Mouse (Mus musculus) intestine, embryonic 14.5 days (tissue): ENCODE results near the gene Pecr. TPM values are rescaled to one million over a fixed set of nuclear protein-coding genes. Genes with fewer than 3 reads are reported as not detected.

Source experiments
- ATAC-seq: fragments of 200-750 bp; cut with Nextera tagmentation; replicated peaks from 2 replicates; pipeline ENCODE4 v1.8.0; 2017; ENCODE audit warnings: low read depth, moderate number of reproducible peaks, moderate TSS enrichment, moderate library complexity; ENCODE audit not compliant: low FRiP score, low TSS enrichment
- DNase-seq: peaks from one replicate; pipeline ENCODE4 v3.0.0-alpha.2; 2018; ENCODE audit warnings: low spot score
- H3K27ac ChIP-seq: fragments of 300-500 bp; sonication (generic); 2 replicates; pipeline ENCODE4 v1.5.1; 2014; ENCODE audit warnings: low read depth, mild to moderate bottlenecking, control low read depth
- H3K27me3 ChIP-seq: fragments of 300-500 bp; sonication (generic); replicated peaks from 2 replicates; pipeline ENCODE4 v1.6.1; 2014; ENCODE audit warnings: low read length, control low read depth; ENCODE audit not compliant: control insufficient read depth, insufficient read depth
- H3K36me3 ChIP-seq: fragments of 300-500 bp; sonication (generic); 2 replicates; pipeline ENCODE4 v1.6.1; 2014; ENCODE audit warnings: low read length, control low read depth; ENCODE audit not compliant: control insufficient read depth, insufficient read depth
- H3K4me1 ChIP-seq: fragments of 300-500 bp; sonication (generic); replicated peaks from 2 replicates; pipeline ENCODE4 v1.6.1; 2014; ENCODE audit warnings: low read length, control low read depth, mixed read lengths; ENCODE audit not compliant: control insufficient read depth, insufficient read depth
- H3K4me2 ChIP-seq: fragments of 300-500 bp; sonication (generic); 2 replicates; pipeline ENCODE4 v1.6.1; 2014; ENCODE audit warnings: low read length
- H3K4me3 ChIP-seq: fragments of 300-500 bp; sonication (generic); 2 replicates; pipeline ENCODE4 v1.5.1; 2014; ENCODE audit warnings: low read depth, low read length, control low read depth, mixed read lengths
- H3K9ac ChIP-seq: fragments of 300-500 bp; sonication (generic); 2 replicates; pipeline ENCODE4 v1.6.1; 2014; ENCODE audit warnings: mild to moderate bottlenecking, low read length
- H3K9me3 ChIP-seq: fragments of 300-500 bp; sonication (generic); 2 replicates; pipeline ENCODE4 v1.6.1; 2016; ENCODE audit warnings: low read length, control low read depth; ENCODE audit not compliant: control insufficient read depth
- WGBS: fragments of 180-500 bp; shearing (Covaris S2); extraction: QIAGEN DNeasy Blood & Tissue Kit; methylation state at CpG from one replicate; pipeline ENCODE4 v1.1.7; 2014; 5-methylcytosine and 5-hydroxymethylcytosine counted together
- polyA plus RNA-seq: library from polyadenylated mRNA; unstranded; fragments of >200 nt; fragmentation: Nextera tagmentation; extraction: Ambion mirVana; gene quantifications from 2 replicates; pipeline ENCODE4 v1.2.1, GENCODE M21; 2014

Gene Pecr
- polyA plus RNA-seq, 1 experiment from 2014 or later, result 46.1 TPM

DNA sequence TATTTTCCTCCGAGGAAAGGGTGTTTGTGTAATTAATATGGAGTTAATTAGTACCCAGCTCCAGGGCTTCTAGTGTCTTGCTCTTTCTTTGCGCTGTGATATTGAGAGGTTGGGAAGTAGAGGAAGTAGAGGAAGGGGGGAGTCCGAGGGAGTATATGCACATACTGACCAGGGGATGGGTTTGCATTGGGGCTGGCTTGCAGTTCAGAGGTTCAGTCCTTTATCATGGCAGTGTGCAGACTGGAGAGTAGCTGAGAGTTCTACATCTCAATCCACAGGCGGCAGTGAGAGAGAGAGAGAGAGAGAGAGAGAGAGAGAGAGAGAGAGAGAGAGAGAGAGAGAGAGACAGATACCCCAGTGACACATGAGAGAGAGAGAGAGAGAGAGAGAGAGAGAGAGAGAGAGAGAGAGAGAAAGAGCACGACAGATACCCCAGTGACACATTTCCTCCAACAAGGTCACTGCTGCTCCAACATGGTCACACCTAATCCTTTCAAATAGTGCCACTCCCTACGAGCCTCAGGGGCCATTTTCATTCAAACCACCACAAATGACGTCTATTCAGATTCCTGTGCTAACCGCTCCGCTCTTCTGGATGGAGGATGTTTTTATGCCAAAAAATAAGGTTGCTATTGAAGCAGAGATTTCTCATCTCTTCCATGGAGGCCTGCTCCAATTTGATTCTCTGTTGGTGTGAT is 28.7 kb upstream of the Pecr start:
- Histone ChIP-seq H3K36me3 (peaks cover 38% of the 10 kb centered on the region), H3K9ac (no peak overlapping the region), H3K27ac (no peak overlapping the region), H3K4me2 (no peak overlapping the region), H3K4me3 (no peak overlapping the region), H3K4me1 (0 out of 2 replicates have a peak, but pooled peaks cover 5% of the 10 kb centered on the region), H3K27me3 (no peaks in the 10 kb centered on the region), H3K9me3 (no peaks in the 10 kb centered on the region)
- ATAC-seq, result no peak
- no peak for DNase-seq
- 89% methylated on average over 9 of the region's 9 CpGs for WGBS

DNA sequence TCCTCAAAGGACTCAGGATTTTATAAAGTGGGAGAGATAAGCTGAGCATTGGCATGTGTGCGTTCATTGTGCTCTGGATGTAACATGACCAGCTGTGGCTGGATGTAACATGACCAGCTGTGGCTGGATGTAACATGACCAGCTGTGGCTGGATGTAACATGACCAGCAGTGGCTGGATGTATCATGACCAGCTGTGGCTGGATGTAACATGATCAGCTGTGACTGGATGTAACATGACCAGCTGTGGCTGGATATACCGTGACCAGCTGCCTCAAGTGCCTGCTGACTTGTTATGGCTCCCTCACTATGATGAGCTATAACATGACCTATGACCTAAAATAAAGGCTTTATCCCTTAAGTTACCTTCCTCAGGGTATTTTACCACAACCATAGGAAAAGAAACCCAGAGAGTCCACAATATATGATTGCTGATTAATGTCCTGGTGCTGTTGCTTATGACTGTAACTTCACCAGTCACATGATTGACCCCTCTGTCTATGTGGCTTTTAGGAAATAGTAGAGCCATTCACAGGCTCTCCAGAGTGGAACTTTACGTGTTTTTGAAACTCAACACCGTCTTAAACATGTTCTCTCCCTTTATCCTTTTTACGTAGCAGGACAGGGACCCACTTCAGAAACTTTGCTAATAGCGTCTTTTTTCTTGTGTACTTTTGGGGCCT is 25.8 kb upstream of the Pecr start:
- no peaks in the 10 kb centered on the region for H3K9me3 ChIP-seq
- no peak overlapping the region for H3K27ac ChIP-seq
- no peak overlapping the region for H3K9ac ChIP-seq
- no peak overlapping the region for H3K4me2 ChIP-seq
- 62% methylated on average over 6 of the region's 6 CpGs for WGBS
- no peak for ATAC-seq
- H3K4me3 ChIP-seq, result no peak overlapping the region
- DNase-seq, result no peak
- peaks cover 22% of the 10 kb centered on the region for H3K36me3 ChIP-seq
- H3K27me3 ChIP-seq, result no peaks in the 10 kb centered on the region
- H3K4me1 ChIP-seq, result 0 out of 2 replicates have a peak, but pooled peaks cover 5% of the 10 kb centered on the region

- 55% methylated on average over 4 of the region's 4 CpGs for whole genome bisulfite sequencing
- H3K4me3 ChIP-seq, result no peak overlapping the region
- DNase-seq (no peak), ATAC-seq (no peak)
- H3K27ac ChIP-seq, result no peak overlapping the region
- H3K4me2 ChIP-seq, result no peak overlapping the region
- 0 out of 2 replicates have a peak, but pooled peaks cover 5% of the 10 kb centered on the region for H3K4me1 ChIP-seq
- no peaks in the 10 kb centered on the region for H3K27me3 ChIP-seq
- H3K36me3 ChIP-seq, result peaks cover 16% of the 10 kb centered on the region
- H3K9ac ChIP-seq, result no peak overlapping the region
- no peaks in the 10 kb centered on the region for H3K9me3 ChIP-seq
Measured at GRCm38 (mm10) chr1:72308919-72309318, 24.8 kb upstream of the Pecr start.

GRCm38 (mm10) chr1:72307317-72307798 is 23.2 kb upstream of the Pecr start, which contains the start of gene Xrcc5:
Gene Xrcc5, plus strand, starts transcription at chr1:72307421.
- H3K36me3 ChIP-seq, result peaks cover 11% of the 10 kb centered on the region
- peak within 1 kb of the TSS; percentile 47 for H3K4me3 ChIP-seq
- under 1% methylated on average over 21 of the region's 21 CpGs for WGBS
- H3K27ac ChIP-seq, result peak within 1 kb of the TSS; percentile 92
- no peaks in the 10 kb centered on the region for H3K9me3 ChIP-seq
- H3K4me2 ChIP-seq, result peak within 1 kb of the TSS; percentile 47
- ATAC-seq (peak; percentile 98), DNase-seq (peak; percentile 93)
- 0 out of 2 replicates have a peak, but pooled peaks cover 5% of the 10 kb centered on the region for H3K4me1 ChIP-seq
- H3K9ac ChIP-seq, result peak within 1 kb of the TSS; percentile 71
- no peaks in the 10 kb centered on the region for H3K27me3 ChIP-seq

DNA sequence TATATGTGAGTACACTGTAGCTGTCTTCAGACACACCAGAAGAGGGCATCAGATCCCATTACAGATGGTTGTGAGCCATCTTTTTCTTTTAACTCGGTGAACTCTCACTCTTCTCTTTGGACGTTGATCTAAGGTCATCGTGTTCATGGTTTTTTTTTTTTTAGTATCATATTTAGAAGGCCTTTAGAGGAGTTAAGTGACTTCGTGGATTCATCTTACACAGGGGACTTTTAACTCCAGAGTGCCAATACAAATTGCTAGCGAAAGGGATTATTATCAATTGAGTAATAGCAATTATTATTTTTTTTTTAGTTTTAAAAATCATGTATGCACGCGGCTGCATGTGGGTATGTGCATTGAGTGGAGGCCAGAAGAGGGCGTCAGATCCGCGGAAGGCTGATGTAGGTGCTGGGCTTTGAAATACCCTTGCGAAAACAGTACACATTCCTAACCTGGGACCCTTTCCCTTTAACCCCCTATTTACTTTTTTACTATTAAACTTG is 22.6 kb upstream of the Pecr start:
- peaks cover 5% of the 10 kb centered on the region; the same call in 1 of the 2 replicates for H3K36me3 ChIP-seq
- H3K9me3 ChIP-seq, result no peaks in the 10 kb centered on the region
- peak overlapping the region; percentile 71 for H3K9ac ChIP-seq
- H3K4me3 ChIP-seq, result peak overlapping the region; percentile 47
- H3K4me1 ChIP-seq, result 0 out of 2 replicates have a peak, but pooled peaks cover 5% of the 10 kb centered on the region
- 5% methylated on average over 11 of the region's 11 CpGs for WGBS
- peak; percentile 85 for ATAC-seq
- H3K27me3 ChIP-seq, result no peaks in the 10 kb centered on the region
- peak overlapping the region; percentile 92 for H3K27ac ChIP-seq
- no peak for DNase-seq
- peak overlapping the region; percentile 47 for H3K4me2 ChIP-seq

GRCm38 (mm10) chr1:72306241-72306640 is 22.1 kb upstream of the Pecr start:
- Histone ChIP-seq H3K27ac (no peak overlapping the region), H3K36me3 (peaks cover 2% of the 10 kb centered on the region; the same call in 1 of the 2 replicates), H3K4me2 (peak overlapping the region; percentile 47), H3K4me1 (0 out of 2 replicates have a peak, but pooled peaks cover 5% of the 10 kb centered on the region), H3K9me3 (no peaks in the 10 kb centered on the region), H3K27me3 (no peaks in the 10 kb centered on the region), H3K4me3 (no peak overlapping the region), H3K9ac (no peak overlapping the region)
- ATAC-seq (no peak), DNase-seq (no peak)
- 70% methylated on average over 3 of the region's 3 CpGs for WGBS

DNA sequence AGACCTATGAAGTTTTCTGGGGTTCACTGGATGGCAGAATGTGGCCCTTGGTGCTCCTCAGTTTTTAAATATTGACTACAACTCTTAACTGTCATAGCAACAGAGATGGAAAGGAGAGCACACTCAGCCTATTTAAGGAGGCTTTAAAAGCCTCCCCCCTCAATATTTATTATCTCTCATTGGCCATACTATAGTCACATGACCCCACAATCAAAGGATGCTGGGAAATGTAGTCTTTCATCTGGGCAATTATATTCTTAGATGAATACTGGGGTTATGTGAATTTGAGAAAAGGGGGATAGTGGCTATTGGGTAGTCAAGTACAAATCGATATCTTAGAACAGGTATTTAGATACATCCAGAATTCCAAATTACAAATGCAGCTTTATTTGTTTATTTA is 17.7 kb upstream of the Pecr start:
- no peaks in the 10 kb centered on the region for H3K4me1 ChIP-seq
- no peak overlapping the region for H3K4me3 ChIP-seq
- no peak overlapping the region for H3K4me2 ChIP-seq
- no peak overlapping the region for H3K27ac ChIP-seq
- DNase-seq, result no peak
- no peaks in the 10 kb centered on the region for H3K27me3 ChIP-seq
- 93% methylated on average over 1 of the region's 1 CpGs for WGBS
- no peak overlapping the region for H3K9ac ChIP-seq
- ATAC-seq, result no peak
- no peaks in the 10 kb centered on the region for H3K9me3 ChIP-seq
- no peaks in the 10 kb centered on the region for H3K36me3 ChIP-seq

DNA sequence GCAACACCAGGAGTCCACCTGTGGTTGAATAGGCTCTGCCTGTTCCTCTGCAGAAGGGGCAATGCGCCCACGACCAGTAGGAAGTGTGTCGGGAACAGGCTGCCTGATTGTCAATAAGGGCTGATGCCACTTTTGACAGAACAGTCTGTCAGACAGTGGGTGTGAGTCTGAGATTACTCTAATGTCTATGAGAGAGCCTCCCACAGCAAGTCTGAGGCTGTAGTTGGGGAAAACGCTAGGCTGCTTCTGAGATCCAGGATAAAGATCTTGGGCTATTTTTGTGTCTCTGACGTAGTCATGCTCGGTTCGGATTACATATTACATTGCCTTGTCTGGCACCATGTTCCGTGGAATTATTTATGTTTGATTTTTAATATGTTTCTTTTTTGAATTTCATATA is 11.6 kb upstream of the Pecr start:
- H3K36me3 ChIP-seq, result no peaks in the 10 kb centered on the region
- DNase-seq (no peak), ATAC-seq (no peak)
- WGBS, result 80% methylated on average over 8 of the region's 8 CpGs
- no peaks in the 10 kb centered on the region for H3K27me3 ChIP-seq
- no peak overlapping the region for H3K27ac ChIP-seq
- H3K4me1 ChIP-seq, result no peaks in the 10 kb centered on the region
- H3K4me2 ChIP-seq, result no peak overlapping the region
- no peak overlapping the region for H3K4me3 ChIP-seq
- no peak overlapping the region for H3K9ac ChIP-seq
- no peaks in the 10 kb centered on the region for H3K9me3 ChIP-seq
